Mouse (Mus musculus) mature B cell (primary cell): ENCODE measurements around the gene Fkbp6.

Source experiments
- in situ Hi-C: fragments of 300-500 bp; cut with MboI; formaldehyde crosslinking; loops from 2 replicates; pipeline ENCODE4 v1.14.3; 2019

Fkbp6 gene

GRCm38 (mm10) chr5:135351606-135352005 lies 1.8 kb upstream of the Fkbp6 start:
- in situ Hi-C loops, result no loop called here

- in situ Hi-C loops, result no loop called here
Observed at GRCm38 (mm10) chr5:135347511-135348011, 2.3 kb downstream of the Fkbp6 start.

GRCm38 (mm10) chr5:135346430-135346829 lies 3.4 kb downstream of the Fkbp6 start:
- in situ Hi-C loops, result no loop called here

DNA sequence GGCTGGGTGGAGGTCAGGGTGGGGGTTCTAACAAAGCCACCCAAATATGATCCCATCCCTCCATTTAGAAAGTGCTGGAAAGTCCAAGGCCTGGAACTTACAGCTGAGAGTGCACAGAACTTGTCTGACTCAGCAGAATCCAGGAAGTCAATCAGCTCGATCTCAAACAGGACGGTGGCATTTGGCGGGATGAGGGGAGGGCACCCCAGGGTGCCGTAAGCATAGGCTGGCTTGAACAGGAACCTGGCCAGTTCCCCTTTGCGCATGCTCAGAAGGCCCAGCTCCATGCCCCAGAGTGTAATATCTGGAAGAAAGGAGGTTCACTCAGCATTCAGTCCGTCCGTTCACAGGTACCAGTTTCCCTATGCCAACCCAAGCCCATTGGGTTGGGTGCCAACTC lies 3.9 kb downstream of the Fkbp6 start:
- in situ Hi-C loops, result no loop called here

DNA sequence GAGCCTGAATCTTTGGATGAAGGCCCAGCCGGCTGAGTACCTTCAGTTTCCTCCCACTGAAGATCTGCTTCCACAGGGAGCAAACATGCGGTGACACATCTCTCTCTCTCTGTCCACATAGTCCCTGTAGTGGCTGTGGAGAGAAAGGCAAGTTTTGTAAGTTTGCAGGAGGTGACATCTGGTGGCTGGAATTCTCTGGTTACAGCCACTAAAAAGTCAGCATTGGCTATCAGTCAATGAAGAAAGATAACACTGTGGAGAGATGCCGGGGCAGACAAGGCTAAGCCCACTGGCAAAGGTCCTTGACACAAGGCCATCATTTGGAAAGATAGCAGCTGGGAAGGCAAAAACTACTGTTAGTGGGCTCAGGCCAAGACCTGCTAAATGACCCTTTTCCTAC lies 12.3 kb downstream of the Fkbp6 start:
- in situ Hi-C loops, result no loop called here

GRCm38 (mm10) chr5:135331161-135331560 lies 18.7 kb downstream of the Fkbp6 start:
- in situ Hi-C loops, result no loop called here

DNA sequence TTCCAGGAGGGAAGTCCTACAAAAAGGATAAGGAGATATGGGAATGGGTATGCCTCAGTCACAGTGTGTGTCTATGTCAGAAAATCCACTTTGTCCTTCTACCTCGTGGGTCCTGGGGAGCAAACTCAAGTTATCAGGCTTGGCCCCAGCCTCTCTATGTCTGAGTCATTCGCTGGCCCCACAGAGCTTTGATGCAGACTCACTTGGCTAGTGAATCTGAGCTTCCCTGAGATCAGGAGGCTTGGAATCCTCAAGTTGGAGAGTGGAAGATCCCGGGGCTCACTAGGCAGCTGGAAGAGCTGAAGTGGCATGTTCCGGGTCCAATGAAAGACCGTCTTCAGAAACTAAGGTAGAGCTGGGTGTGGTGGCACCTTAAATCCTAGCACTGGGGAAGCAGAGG lies 19.6 kb downstream of the Fkbp6 start:
- in situ Hi-C loops, result no loop called here

- in situ Hi-C loops, result no loop called here
Observed at GRCm38 (mm10) chr5:135329471-135329870, 20.4 kb downstream of the Fkbp6 start.

- in situ Hi-C loops, result no loop called here
Observed at GRCm38 (mm10) chr5:135326121-135326659, 23.7 kb downstream of the Fkbp6 start.

DNA sequence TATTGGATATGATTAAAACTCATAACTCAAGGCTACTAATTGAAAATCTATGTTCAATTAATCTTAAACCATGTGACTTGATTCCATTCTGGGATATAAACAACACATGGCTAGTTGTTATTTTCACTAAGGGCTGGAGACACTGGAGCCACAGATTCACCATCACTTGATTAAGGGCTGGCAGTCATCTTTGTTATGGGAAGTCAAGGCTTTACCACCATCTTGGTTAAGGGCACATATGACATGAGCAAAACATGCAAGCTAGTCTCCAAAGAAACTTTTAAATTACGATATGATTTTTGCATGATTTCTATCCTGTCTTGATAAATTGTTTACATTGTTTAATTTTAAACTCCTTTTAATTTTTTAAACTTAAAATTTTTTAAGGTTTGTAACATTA lies 27.6 kb downstream of the Fkbp6 start:
- in situ Hi-C loops, result no loop called here

DNA sequence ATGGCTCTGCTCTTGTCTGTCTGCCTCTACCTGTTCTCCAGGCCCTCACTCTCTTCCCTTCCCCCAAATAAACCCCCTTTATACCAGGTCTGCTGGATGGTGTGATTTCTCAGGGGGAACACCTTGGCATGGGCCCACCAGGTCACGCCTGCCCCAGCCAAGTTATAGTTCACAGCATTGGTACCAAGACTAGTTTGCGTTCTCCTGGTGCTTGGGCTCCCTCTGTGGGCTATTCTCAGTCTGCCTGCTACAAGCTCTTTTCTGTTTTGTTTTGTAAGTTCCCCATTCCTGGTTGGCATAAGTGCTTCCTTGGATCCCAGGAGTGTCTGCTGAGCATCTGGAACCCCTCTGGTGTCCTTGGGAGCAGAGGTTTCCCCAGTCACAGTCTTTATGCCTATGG lies 30.0 kb downstream of the Fkbp6 start:
- in situ Hi-C loops, result no loop called here

DNA sequence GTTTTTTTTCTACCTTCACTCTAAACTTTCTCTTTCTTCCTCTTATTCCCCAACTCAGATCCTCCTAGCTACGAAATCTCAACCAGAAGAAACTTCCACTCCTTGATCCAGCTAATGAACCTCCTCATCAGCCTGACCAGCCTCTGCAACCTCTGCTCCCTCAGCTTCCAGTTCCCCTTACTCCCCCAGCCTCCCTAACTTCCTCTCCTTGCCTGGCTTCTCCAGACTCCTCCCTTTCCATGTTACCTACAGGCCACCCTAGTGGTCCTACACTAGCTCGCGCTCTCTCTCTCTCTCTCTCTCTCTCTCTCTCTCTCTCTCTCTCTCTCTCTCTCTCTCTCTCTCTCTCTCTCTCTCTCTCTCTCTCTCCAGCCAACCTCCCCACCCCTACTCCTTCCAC lies 33.7 kb downstream of the Fkbp6 start:
- in situ Hi-C loops, result no loop called here

DNA sequence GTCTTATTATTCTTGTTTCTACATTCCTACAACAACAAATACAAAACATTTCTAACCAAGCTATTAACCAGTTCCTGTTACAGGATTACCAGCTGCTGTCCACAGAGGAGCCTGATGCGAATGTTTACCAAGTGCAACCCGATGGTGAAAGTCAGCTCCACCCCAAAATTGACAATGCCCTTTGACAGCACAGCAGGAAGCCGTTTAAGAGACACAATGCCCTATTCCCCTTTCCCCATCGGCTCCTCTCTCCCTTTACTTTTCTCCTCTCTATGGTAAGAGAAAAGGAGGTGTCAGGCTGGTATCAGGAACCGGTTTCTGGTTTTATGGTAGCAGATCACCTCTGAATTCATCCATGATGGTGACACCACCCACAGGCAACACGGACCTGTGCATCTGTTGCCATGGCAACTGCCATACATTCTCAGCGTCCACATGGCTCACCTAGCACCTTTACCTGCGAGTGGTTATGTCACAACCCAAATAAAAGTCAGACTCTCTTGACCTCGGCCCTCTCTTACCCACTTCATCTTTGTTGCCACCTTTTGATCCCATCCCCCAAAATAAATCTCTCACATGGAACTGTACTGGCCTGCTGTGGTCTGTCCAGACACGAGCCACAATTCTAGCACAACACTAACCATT lies 43.4 kb downstream of the Fkbp6 start:
- in situ Hi-C loops, result no loop called here

DNA sequence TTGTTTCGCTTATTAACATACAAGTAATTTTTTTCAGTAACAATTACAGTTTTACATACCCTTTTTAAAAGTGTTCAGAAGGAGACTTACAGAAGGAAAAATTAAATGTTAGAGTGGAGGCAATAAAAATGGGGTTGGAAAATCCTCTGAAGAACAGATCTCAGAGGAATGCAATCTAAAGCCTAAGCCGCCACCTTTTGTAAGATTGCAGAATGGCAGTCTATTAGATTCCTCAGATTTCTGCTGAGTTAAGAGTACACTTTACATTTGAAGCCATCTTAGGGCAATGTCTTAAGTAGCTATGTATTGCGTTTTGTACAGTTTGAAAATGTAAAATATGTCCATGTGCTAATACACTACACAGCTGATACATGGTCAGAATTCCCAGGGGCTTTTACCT lies 47.4 kb downstream of the Fkbp6 start:
- in situ Hi-C loops, result no loop called here

DNA sequence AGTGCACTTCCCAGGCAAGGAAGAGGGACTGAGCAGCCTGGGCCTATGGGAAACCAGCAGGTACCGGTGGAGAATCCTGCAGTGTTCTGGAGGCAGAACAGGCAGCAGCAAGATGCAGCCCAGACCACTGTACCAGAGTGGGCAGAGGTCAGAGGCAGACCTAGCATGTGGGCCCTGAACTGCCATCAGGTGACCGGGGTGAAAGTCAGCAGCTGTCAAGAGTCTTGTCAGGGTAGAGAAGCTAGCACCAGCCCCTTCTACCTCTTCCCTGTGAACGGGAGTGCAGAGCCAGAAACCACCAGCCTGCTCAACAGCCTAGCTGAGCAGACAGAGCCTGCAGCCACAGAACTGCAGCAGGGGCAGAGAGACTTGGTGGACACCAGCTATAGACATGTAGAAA lies 47.9 kb downstream of the Fkbp6 start:
- in situ Hi-C loops, result no loop called here

- in situ Hi-C loops, result no loop called here
Observed at GRCm38 (mm10) chr5:135292001-135292400, 57.8 kb downstream of the Fkbp6 start.

DNA sequence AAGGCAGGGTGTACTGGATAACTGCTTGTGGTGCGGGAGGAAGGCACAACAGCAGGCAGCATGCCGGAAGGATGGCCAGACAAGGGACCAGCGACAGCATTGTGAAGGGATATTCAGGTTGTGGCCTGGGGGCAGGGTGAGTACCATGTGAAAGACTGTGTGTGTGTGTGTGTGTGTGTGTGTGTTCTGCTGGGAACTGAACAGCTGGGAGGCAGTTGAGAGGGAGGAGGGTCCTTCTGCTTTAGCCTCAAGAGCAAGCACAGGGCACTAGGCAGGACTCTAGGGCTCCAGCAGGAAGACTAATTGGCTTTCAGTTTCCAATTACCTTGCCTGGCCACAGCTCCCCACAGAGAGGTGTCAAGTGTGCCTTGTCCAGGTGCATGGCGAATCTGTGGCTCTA lies 58.7 kb downstream of the Fkbp6 start:
- in situ Hi-C loops, result no loop called here

- in situ Hi-C loops, result no loop called here
Observed at GRCm38 (mm10) chr5:135290703-135291102, 59.1 kb downstream of the Fkbp6 start.

DNA sequence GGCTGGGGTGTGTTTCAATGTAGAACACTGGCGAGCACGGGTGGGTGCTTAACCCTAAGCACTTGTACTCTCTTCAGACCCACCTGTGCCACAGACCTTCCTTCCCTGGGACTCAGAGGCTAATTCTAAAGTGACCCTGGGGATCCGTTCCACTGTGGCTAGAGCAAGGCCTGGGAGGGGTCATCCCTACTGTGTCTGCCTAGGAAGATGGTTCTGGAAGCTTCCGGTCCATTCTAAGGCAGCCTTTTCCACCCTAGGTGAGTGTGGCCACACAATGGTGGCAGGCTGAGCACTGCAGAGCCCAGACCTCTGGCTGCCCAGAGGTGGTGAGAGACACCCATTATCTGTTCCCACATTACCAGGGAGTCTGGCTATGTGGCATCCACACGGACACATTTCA lies 62.9 kb downstream of the Fkbp6 start:
- in situ Hi-C loops, result no loop called here

DNA sequence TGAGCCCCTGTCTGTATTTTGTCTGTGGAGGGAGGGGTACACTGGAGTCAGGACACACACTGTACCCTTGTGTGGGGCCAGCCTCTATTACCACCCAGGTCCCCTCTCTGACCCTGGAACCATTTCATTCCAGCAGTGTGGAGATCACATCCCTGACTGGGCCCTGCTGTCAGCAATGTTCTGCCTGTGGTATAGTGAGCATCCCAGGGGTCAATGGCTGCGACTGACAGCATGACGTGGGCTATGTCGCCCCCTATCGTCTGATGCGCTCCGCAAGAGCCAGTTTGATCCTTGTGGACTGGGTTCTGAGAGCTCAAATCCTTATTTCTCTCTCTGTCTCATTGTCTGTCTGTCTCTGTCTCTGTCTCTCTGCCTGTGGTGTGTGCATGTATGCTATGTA lies 63.7 kb downstream of the Fkbp6 start:
- in situ Hi-C loops, result no loop called here

GRCm38 (mm10) chr5:135285211-135285610 lies 64.6 kb downstream of the Fkbp6 start:
- in situ Hi-C loops, result no loop called here

- in situ Hi-C loops, result no loop called here
Observed at GRCm38 (mm10) chr5:135280226-135280625, 69.6 kb downstream of the Fkbp6 start.

DNA sequence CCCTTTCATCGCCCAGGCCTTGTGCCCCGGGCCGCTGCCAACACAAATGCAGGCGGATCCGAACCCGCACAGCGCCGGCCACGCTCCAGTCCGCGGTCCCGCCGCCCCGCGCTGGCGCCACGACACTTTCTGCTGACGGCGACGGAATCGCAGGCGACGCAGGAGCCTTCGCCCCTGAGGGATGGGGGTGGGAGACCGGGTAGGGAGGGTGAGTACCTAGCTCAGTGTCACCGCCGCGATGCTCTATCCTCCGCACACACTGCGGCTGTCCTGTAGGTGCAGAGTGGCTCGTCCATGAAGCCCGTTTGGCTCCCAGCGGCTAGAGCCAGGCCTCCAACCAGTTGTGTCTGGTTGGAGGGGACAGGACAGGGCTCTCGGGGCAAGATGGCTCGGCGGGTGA lies 73.2 kb downstream of the Fkbp6 start:
- in situ Hi-C loops, result no loop called here
